Mouse (Mus musculus): Measurements from ENCODE around the gene Usp2. TPM values are rescaled to one million over a fixed set of nuclear protein-coding genes. Genes with fewer than 3 reads are reported as not detected.
A peak's percentile ranks its signal among the peaks of the same experiment; 100 is the strongest.

Gene Usp2
- total and polyA plus RNA-seq, 2 experiments from 2014 or later, result 14.2 to 19.6 TPM

DNA sequence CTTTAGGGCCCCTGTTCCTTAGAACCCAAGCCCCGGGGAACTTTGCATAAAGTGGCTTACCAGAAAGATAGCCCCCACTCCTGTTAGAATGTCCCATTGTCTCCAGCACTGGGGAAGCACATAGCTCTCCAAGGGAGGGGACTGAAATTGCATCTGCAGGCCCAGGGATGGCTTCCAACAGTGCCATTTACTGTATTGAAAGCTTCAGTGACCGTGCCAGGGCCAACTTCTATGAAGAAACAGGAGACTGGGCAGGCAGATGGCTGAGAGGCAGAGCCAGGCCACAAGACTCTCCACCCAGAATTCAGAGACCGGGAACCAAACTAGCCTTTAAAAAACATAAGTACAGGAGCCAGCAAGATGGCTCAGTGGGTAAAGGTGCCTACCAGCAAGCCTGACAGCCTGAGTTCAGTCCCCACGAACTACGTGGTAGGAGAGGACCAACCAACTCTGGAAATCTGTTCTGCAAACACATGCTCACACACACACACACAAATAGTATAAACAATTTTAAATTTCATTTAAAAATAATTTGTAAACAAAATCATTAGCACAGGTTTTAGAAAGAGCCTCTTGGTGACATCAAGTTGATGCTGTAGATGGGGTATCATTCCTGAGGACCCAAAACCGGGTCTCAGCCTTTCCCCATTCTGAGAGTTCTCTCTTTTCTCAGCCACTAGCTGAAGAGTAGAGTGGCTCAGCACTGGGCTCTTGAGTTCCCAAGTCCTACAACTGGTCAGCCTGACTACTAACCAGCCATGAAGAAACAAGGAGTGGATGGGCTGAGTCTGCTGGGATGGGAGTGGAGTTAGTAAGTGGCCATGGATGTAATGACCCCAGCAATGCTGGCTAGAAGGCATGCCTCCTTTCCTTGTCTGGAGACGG, 25.1 kb upstream of the Usp2 start:
- DNase-seq (ENCODE audit: low spot score) (peak; percentile 53), ATAC-seq (no peak)
- H3K27me3 ChIP-seq (ENCODE audit: insufficient read depth, low read length), result peaks cover 4% of the 10 kb centered on the region; the same call in 1 of the 2 replicates
- no peak overlapping the region for H3K4me2 ChIP-seq (ENCODE audit: low read depth, low read length)
- no peaks in the 10 kb centered on the region for H3K36me3 ChIP-seq (ENCODE audit: insufficient read depth, low read length)
- H3K4me3 ChIP-seq (ENCODE audit: low read length), result no peak overlapping the region
- no peak overlapping the region for H3K9ac ChIP-seq (replicated peaks; ENCODE audit: low read length)
- WGBS, result 61% methylated on average over 7 of the region's 7 CpGs
- TF ChIP-seq CTCF (IDR thresholded peaks at IDR 0.05; ENCODE audit: low read depth), result no peak
- no peaks in the 10 kb centered on the region for H3K4me1 ChIP-seq (ENCODE audit: insufficient read depth, low read length)
- no peaks in the 10 kb centered on the region for H3K9me3 ChIP-seq (ENCODE audit: low read length)
- peak overlapping the region; percentile 64 for H3K27ac ChIP-seq

DNA sequence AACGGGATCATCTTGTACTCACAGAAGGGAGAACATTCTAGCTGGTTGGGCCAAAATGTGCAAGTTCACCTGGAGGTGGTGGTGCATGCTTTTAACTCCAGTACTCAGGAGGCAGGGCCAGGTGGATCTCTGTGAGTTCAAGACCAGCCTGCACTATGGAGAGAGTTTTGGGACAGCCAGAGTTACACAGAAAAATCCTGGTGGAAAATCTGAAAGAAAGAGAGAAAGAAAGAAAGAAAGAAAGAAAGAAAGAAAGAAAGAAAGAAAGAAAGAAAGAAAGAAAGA, 24.5 kb upstream of the Usp2 start:
- TF ChIP-seq CTCF (IDR thresholded peaks at IDR 0.05; ENCODE audit: low read depth), result no peak
- Histone ChIP-seq H3K36me3 (ENCODE audit: insufficient read depth, low read length) (no peaks in the 10 kb centered on the region), H3K9me3 (ENCODE audit: low read length) (no peaks in the 10 kb centered on the region), H3K4me2 (ENCODE audit: low read depth, low read length) (no peak overlapping the region), H3K9ac (replicated peaks; ENCODE audit: low read length) (no peak overlapping the region), H3K4me1 (ENCODE audit: insufficient read depth, low read length) (no peaks in the 10 kb centered on the region), H3K27me3 (ENCODE audit: insufficient read depth, low read length) (peaks cover 4% of the 10 kb centered on the region; the same call in 1 of the 2 replicates), H3K4me3 (ENCODE audit: low read length) (no peak overlapping the region), H3K27ac (no peak overlapping the region)
- WGBS, result 53% methylated on average over 1 of the region's 1 CpGs
- ATAC-seq, result no peak
- DNase-seq (ENCODE audit: low spot score), result no peak

DNA sequence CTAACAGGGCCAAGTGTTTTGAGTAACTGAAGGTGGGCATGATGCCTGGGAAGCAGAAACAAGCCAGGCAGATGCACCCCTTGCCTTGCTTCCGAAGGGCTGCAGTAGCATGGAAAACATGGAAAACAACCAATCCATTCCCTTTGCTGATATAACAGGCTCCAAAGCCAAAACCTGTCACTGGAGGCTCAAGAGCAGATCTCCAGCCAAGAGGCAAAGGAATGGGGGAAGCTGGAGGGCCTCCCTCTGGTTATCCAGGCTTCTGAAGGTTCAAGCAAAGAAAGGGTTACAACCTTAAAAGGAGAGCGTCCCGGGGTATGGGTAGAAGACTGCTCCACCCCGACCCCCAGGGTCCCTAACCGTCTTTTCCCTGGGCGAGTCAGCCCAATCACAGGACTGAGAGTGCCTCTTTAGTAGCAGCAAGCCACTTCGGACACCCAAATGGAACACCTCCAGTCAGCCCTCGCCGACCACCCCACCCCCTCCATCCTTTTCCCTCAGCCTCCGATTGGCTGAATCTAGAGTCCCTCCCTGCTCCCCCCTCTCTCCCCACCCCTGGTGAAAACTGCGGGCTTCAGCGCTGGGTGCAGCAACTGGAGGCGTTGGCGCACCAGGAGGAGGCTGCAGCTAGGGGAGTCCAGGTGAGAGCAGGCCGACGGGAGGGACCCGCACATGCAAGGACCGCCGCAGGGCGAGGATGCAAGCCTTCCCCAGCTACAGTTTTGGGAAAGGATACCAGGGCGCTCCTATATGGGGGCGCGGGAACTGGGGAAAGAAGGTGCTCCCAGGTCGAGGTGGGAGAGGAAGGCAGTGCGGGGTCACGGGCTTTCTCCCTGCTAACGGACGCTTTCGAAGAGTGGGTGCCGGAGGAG, 23.7 kb upstream of the Usp2 start, which contains the start of gene Thy1:
TSS of gene Thy1 (plus strand) at position 549 of the 872 bp plus-strand sequence.
- ATAC-seq (peak; percentile 88), DNase-seq (ENCODE audit: low spot score) (peak; percentile 84)
- Histone ChIP-seq H3K9ac (replicated peaks; ENCODE audit: low read length) (peak within 1 kb of the TSS; percentile 58), H3K4me2 (ENCODE audit: low read depth, low read length) (peak within 1 kb of the TSS; percentile 79), H3K27ac (peak within 1 kb of the TSS; percentile 54), H3K4me1 (ENCODE audit: insufficient read depth, low read length) (no peaks in the 10 kb centered on the region), H3K27me3 (ENCODE audit: insufficient read depth, low read length) (peaks cover 4% of the 10 kb centered on the region; the same call in 1 of the 2 replicates), H3K36me3 (ENCODE audit: insufficient read depth, low read length) (no peaks in the 10 kb centered on the region), H3K9me3 (ENCODE audit: low read length) (no peaks in the 10 kb centered on the region), H3K4me3 (ENCODE audit: low read length) (peak within 1 kb of the TSS; percentile 56)
- under 1% methylated on average over 30 of the region's 30 CpGs for WGBS
- TF ChIP-seq CTCF (IDR thresholded peaks at IDR 0.05; ENCODE audit: low read depth), result peak; percentile 30; the same call in 1 of the 2 replicates

DNA sequence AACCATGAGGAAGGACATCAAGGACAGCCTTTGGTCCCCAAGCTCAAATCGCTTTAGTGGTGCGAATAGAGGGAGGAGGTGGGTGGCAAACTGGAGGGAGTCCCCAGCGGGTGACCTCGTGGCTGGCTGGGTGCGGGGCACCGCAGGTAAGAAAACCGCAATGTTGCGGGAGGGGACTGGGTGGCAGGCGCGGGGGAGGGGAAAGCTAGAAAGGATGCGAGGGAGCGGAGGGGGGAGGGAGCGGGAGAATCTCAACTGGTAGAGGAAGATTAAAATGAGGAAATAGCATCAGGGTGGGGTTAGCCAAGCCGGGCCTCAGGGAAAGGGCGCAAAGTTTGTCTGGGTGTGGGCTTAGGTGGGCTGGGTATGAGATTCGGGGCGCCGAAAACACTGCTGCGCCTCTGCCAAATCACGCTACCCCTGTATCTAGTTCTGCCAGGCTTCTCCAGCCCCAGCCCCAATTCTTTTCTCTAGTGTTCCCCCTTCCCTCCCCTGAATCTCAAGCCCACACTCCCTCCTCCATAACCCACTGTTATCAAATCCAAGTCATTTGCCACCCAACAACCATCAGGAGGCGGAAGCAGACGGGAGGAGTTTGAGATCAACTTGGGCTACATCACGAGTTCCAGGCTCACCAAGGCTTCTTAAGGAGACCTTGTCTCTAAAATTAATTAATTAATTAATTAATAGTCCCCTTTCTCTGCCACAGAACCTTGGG, 23.0 kb upstream of the Usp2 start:
- peak overlapping the region; percentile 79 for H3K4me2 ChIP-seq (ENCODE audit: low read depth, low read length)
- H3K36me3 ChIP-seq (ENCODE audit: insufficient read depth, low read length), result no peaks in the 10 kb centered on the region
- H3K27me3 ChIP-seq (ENCODE audit: insufficient read depth, low read length), result peaks cover 4% of the 10 kb centered on the region; the same call in 1 of the 2 replicates
- no peak for TF ChIP-seq CTCF (IDR thresholded peaks at IDR 0.05; ENCODE audit: low read depth)
- H3K4me1 ChIP-seq (ENCODE audit: insufficient read depth, low read length), result no peaks in the 10 kb centered on the region
- H3K9ac ChIP-seq (replicated peaks; ENCODE audit: low read length), result peak overlapping the region; percentile 58
- DNase-seq (ENCODE audit: low spot score) (peak; percentile 32), ATAC-seq (peak; percentile 11; the same call in 1 of the 2 replicates)
- peak overlapping the region; percentile 54; the same call in 1 of the 2 replicates for H3K27ac ChIP-seq
- 3% methylated on average over 18 of the region's 23 CpGs for WGBS
- no peaks in the 10 kb centered on the region for H3K9me3 ChIP-seq (ENCODE audit: low read length)
- peak overlapping the region; percentile 56 for H3K4me3 ChIP-seq (ENCODE audit: low read length)

DNA sequence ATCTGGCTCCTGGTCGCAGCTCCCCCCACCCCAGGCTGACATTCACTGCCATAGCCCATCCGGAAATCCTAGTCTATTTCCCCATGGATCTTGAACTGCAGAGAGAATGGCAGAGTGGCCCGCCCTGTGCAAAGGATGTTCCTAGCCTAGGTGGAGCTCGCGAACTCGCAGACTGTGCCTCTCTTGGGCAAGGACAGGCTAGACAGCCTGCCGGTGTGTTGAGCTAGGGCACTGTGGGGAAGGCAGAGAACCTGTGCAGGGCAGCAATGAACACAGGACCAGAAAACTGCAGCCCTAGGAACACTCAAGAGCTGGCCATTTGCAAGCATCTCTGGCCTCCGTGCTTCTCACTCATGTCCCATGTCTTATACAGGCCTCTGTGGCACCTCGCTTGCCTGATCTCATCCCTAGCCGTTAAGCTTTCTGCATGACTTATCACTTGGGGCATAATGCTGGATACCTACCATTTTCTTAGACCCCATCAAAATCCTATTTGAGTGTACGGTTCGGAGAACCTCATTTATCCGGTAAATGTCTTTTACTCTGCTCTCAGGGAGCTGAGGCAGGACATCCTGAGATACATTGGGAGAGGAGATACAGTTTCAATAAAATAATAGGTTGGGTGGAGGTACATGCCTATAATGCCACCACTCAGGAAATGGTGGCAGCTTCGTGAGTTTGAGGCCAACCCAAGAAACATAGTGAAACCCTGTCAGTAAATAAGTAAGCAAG, 22.2 kb upstream of the Usp2 start:
- no peaks in the 10 kb centered on the region for H3K4me1 ChIP-seq (ENCODE audit: insufficient read depth, low read length)
- DNase-seq (ENCODE audit: low spot score), result peak; percentile 29
- peak overlapping the region; percentile 79 for H3K4me2 ChIP-seq (ENCODE audit: low read depth, low read length)
- no peak for TF ChIP-seq CTCF (IDR thresholded peaks at IDR 0.05; ENCODE audit: low read depth)
- peak overlapping the region; percentile 56 for H3K4me3 ChIP-seq (ENCODE audit: low read length)
- peaks cover 4% of the 10 kb centered on the region; the same call in 1 of the 2 replicates for H3K27me3 ChIP-seq (ENCODE audit: insufficient read depth, low read length)
- ATAC-seq, result no peak
- no peaks in the 10 kb centered on the region for H3K9me3 ChIP-seq (ENCODE audit: low read length)
- no peaks in the 10 kb centered on the region for H3K36me3 ChIP-seq (ENCODE audit: insufficient read depth, low read length)
- H3K9ac ChIP-seq (replicated peaks; ENCODE audit: low read length), result no peak overlapping the region
- 43% methylated on average over 14 of the region's 14 CpGs for WGBS
- no peak overlapping the region for H3K27ac ChIP-seq
